Mouse (Mus musculus) neural tube, embryonic 13.5 days (tissue): Measurements from ENCODE around the gene Itgb5. TPM values are rescaled to one million over a fixed set of nuclear protein-coding genes. Genes with fewer than 3 reads are reported as not detected.

Experiments used
- ATAC-seq: fragments of 200-750 bp; cut with Nextera tagmentation; 2 replicates; pipeline ENCODE4 v1.8.0; 2017; ENCODE audit warnings: low read depth, mild to moderate bottlenecking, moderate TSS enrichment, moderate library complexity
- H3K27ac ChIP-seq: fragments of 300-500 bp; sonication (generic); replicated peaks from 2 replicates; pipeline ENCODE4 v1.5.1; 2015; ENCODE audit warnings: moderate library complexity, mild to moderate bottlenecking, inconsistent platforms
- H3K27me3 ChIP-seq: fragments of 300-500 bp; sonication (generic); 2 replicates; pipeline ENCODE4 v1.6.1; 2015; ENCODE audit warnings: mild to moderate bottlenecking, inconsistent platforms
- H3K36me3 ChIP-seq: fragments of 300-500 bp; sonication (generic); 2 replicates; pipeline ENCODE4 v1.6.1; 2015; ENCODE audit warnings: mild to moderate bottlenecking, inconsistent platforms
- H3K4me1 ChIP-seq: fragments of 300-500 bp; sonication (generic); replicated peaks from 2 replicates; pipeline ENCODE4 v1.6.1; 2015; ENCODE audit warnings: inconsistent platforms
- H3K4me2 ChIP-seq: fragments of 300-500 bp; sonication (generic); 2 replicates; pipeline ENCODE4 v1.6.1; 2015; ENCODE audit warnings: inconsistent platforms, mild to moderate bottlenecking, moderate library complexity
- H3K4me3 ChIP-seq: fragments of 300-500 bp; sonication (generic); 2 replicates; pipeline ENCODE4 v1.5.1; 2015; ENCODE audit warnings: mild to moderate bottlenecking, inconsistent platforms
- H3K9ac ChIP-seq: fragments of 300-500 bp; sonication (generic); 2 replicates; pipeline ENCODE4 v1.6.1; 2015; ENCODE audit warnings: moderate library complexity, mild to moderate bottlenecking, inconsistent platforms
- H3K9me3 ChIP-seq: fragments of 300-500 bp; sonication (generic); 2 replicates; pipeline ENCODE4 v1.6.1; 2016; ENCODE audit warnings: inconsistent platforms
- WGBS: fragments of 180-500 bp; shearing (Covaris S2); methylation state at CpG from one replicate; pipeline ENCODE4 v1.1.7; 2015; 5-methylcytosine and 5-hydroxymethylcytosine counted together
- polyA plus RNA-seq: library from polyadenylated mRNA; unstranded; fragments of >200 nt; fragmentation: Nextera tagmentation; extraction: Ambion mirVana; gene quantifications from 2 replicates; pipeline ENCODE4 v1.2.1, GENCODE M21; 2015

Gene Itgb5
- polyA plus RNA-seq, 1 experiment from 2014 or later: 21.1 TPM

DNA sequence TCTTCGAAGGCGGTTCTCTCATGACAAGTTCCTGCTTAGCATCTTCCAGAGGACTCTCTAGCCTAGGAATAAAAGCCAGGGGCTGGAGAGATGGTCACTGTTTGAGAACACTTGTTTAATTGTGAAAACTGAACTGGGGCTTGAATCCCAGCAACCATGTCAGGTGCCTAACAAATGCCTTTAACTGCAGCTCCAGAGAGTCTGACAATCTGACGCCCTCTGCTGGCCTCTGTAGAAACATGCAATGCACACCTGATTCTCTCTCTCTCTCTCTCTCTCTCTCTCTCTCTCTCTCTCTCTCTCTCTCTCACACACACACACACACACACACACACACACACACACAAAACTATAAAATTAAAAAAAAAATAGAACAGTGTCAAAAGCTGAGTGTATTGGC, 19.5 kb upstream of the Itgb5 start:
- Histone ChIP-seq H3K27me3 (no peaks in the 10 kb centered on the region), H3K4me1 (no peaks in the 10 kb centered on the region), H3K36me3 (no peaks in the 10 kb centered on the region), H3K27ac (no peak overlapping the region), H3K4me3 (no peak overlapping the region), H3K9ac (no peak overlapping the region), H3K4me2 (no peak overlapping the region), H3K9me3 (no peaks in the 10 kb centered on the region; the same call in 1 of the 2 replicates)
- whole genome bisulfite sequencing: 64% methylated on average over 3 of the region's 3 CpGs
- no peak for ATAC-seq

DNA sequence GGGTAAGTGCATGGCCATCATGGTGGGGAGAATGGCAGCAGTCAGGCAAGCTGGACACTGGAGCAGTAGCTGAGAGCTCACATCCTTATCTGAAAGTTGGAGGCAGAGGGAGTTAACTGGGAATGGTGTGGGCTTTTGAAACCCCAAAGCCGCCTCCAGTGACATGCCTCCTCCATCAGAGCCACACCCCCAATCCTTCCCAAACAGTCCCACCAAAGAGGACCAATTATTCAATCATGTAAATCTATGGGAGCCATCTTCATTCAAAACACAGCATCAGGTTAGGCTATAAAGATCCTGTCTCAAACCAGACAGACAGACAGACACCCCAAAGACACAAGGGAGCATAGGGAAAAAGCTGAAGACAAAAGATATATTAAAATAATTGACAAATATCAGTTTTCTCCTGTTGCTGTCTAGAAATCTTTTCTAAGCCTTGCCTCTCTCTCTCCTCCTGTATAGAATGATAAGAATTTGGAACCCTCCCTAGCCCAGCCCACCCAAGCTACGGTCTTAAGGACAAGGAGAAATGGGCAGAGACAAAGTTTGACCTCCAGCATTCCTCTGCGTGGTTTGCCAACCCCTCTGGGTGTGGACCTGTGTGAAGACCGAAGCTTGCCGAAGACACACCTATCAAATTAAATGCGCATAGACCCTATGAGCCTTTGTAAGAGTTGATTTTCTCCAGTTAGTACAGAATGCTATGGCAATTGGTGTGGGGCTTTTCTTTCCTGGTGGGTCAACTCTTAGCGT, 10.9 kb upstream of the Itgb5 start:
- Histone ChIP-seq H3K4me3 (no peak overlapping the region), H3K9me3 (no peaks in the 10 kb centered on the region), H3K27me3 (peaks cover 7% of the 10 kb centered on the region; the same call in 1 of the 2 replicates), H3K4me2 (no peak overlapping the region), H3K27ac (no peak overlapping the region), H3K36me3 (no peaks in the 10 kb centered on the region), H3K9ac (no peak overlapping the region), H3K4me1 (no peaks in the 10 kb centered on the region)
- no peak for ATAC-seq
- 94% methylated on average over 7 of the region's 7 CpGs for WGBS

DNA sequence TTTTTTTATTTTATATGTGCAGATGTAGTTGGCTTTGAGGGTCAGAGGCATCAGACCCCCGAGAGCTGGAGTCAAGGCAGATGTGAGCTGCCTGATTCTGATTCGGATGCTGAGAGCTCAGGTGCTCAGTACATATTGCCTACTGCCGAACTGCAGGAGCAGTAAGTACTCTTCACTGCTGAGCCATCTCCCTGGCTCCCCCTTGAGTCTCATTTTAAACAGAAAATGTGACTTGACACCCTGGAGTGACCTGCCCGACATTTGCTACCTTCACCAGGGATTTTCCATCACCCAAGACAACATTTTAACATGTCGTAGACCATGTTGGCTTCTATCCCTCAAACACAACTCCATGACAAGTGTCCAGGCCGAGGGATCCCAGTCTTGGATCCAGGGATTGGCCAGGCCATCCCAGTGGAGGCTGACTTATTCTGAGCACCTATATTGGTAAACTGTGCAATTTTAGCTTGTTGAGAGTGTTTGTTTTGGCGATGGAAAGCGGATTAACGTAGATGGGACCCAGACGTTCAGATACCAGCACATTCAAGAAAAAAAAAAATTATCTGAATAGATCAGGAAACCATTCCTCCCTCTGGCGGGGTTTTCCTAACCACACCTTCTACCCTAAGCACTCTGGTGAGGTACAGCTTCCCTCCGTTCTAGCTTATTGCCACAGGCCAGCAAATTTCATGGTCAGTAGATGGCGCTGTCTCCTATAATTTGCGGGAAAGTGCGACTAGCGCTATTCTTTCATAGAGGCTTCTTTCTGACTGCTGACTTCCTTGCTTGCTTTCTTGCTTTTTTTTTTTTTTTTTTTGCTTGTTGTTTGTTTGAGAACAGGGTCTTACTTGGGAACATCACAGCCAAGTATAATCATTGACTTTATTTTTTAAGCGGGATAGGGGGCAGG, 8.9 kb upstream of the Itgb5 start:
- ATAC-seq: 0 out of 2 replicates have a peak, but pooled peaks have one; percentile 59
- no peak overlapping the region for H3K9ac ChIP-seq
- no peaks in the 10 kb centered on the region for H3K4me1 ChIP-seq
- H3K27ac ChIP-seq: no peak overlapping the region
- no peaks in the 10 kb centered on the region for H3K36me3 ChIP-seq
- peaks cover 7% of the 10 kb centered on the region; the same call in 1 of the 2 replicates for H3K27me3 ChIP-seq
- WGBS: 22% methylated on average over 17 of the region's 17 CpGs
- no peaks in the 10 kb centered on the region for H3K9me3 ChIP-seq
- H3K4me2 ChIP-seq: no peak overlapping the region
- no peak overlapping the region for H3K4me3 ChIP-seq

DNA sequence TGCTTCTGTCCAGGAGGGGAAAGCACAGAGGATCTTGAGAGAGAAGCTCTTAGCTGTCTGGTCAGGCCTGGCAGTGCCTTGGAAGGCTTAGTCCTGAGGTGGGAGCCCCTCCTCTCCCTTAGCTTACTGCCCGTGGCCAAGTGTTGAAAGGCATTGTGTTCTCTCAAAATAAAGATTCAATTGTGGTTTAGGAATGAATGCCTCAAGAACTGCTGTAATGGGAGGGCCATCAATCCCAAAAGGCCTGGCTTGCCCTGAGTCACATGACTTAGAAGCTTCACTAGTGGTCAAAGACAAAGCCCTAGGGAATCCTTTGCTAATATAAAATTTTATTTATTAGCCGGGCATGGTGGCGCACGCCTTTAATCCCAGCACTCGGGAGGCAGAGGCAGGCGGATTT, 4.9 kb upstream of the Itgb5 start:
- Histone ChIP-seq H3K9ac (no peak overlapping the region), H3K27me3 (peaks cover 27% of the 10 kb centered on the region), H3K4me2 (no peak overlapping the region), H3K4me1 (peaks cover 7% of the 10 kb centered on the region), H3K36me3 (no peaks in the 10 kb centered on the region), H3K27ac (no peak overlapping the region), H3K9me3 (no peaks in the 10 kb centered on the region), H3K4me3 (no peak overlapping the region)
- ATAC-seq: no peak
- WGBS: 74% methylated on average over 6 of the region's 6 CpGs

DNA sequence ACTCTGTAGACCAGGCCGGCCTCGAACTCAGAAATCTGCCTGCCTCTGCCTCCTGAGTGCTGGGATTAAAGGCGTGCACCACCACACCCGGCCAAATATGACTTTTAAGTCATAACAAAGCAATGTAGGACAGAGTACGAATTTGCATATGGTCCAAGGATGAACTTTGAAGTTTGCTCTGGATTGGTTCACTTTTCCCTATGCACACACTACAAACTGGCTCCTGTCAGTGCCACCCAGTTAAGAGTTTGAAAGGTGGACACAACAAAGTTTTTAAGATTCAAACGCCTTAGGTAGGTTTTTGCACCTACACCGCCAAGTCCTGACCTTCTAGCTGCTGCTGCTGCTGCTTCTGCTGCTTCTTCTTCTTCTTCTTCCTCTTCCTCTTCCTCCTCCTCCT, 969 bp upstream of the Itgb5 start:
- Histone ChIP-seq H3K36me3 (no peaks in the 10 kb centered on the region), H3K4me3 (no peak overlapping the region), H3K4me2 (no peak overlapping the region), H3K27me3 (peaks cover 58% of the 10 kb centered on the region), H3K4me1 (peaks cover 33% of the 10 kb centered on the region), H3K9me3 (no peaks in the 10 kb centered on the region), H3K9ac (no peak overlapping the region), H3K27ac (no peak overlapping the region)
- ATAC-seq: no peak
- WGBS: 90% methylated on average over 7 of the region's 7 CpGs

DNA sequence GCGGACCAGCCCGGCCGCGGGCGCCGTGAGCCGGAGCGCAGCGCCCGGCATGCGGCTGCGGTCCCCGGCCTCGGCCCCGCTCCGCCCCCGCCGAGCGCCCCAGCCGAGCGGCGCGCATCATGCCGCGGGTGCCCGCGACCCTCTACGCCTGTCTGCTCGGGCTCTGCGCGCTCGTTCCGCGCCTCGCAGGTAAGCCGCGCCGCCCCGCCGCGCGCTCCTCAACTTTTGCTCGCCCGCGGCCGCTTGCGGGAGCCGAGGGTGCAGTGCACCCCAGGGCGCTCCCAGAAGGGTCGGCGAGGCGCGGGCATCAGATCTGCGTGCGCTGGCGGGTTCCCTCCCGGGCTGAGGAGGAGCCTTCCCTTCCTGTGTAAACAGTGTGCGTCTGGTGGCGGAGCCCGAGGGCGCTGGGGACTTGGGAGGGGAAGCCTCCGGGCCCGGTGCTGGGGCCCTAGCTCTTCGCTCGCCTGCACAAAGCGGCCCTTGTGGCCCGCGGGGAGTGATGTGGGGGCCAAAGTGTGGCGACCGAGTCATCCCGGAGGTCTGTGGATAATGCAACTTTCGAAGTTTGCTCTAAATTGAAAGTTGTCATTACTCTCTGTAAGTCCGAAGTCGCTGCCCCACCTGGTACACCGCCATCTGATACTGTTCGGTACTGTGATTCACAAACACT, 512 bp downstream of the Itgb5 start:
- Histone ChIP-seq H3K9ac (peak overlapping the region; percentile 75), H3K9me3 (no peaks in the 10 kb centered on the region), H3K36me3 (no peaks in the 10 kb centered on the region), H3K4me3 (peak overlapping the region; percentile 68), H3K27ac (peak overlapping the region; percentile 65), H3K4me2 (peak overlapping the region; percentile 98), H3K27me3 (peaks cover 73% of the 10 kb centered on the region), H3K4me1 (peaks cover 42% of the 10 kb centered on the region)
- WGBS: under 1% methylated on average over 75 of the region's 76 CpGs
- peak; percentile 66 for ATAC-seq

DNA sequence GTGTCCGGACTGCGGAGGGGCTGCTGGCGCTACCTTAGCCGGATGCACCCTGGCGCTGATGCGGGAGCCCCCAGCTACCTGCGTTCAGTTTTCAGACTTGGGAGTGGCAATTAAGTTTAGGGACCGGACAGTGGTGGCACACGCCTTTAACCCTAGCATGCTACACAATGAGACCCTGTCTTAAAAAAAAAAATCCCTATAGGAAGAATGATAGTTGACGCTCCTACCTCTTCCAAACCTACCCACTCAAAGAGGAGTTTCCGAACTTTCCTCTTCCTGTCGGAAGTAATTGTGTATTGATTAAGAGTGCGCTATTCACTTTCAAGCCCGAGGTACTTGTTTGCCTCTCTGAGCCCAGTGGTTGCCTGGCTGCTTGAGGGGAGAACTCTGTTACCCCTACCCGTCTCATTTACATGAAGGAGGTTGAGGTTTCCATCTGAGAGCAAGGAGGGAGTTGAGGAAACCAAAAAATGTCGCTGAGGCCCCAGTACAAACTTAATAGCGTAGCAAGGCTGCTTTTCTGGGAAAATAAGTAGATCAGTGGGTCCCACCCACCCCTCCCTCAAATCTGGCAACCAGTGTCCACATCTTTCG, 1.1 kb downstream of the Itgb5 start:
- H3K9ac ChIP-seq: peak overlapping the region; percentile 75
- H3K4me3 ChIP-seq: peak overlapping the region; percentile 68
- no peaks in the 10 kb centered on the region for H3K36me3 ChIP-seq
- 2% methylated on average over 18 of the region's 18 CpGs for WGBS
- H3K27ac ChIP-seq: no peak overlapping the region
- peaks cover 42% of the 10 kb centered on the region for H3K4me1 ChIP-seq
- peak overlapping the region; percentile 98 for H3K4me2 ChIP-seq
- H3K27me3 ChIP-seq: peaks cover 79% of the 10 kb centered on the region
- H3K9me3 ChIP-seq: no peaks in the 10 kb centered on the region
- ATAC-seq: no peak

DNA sequence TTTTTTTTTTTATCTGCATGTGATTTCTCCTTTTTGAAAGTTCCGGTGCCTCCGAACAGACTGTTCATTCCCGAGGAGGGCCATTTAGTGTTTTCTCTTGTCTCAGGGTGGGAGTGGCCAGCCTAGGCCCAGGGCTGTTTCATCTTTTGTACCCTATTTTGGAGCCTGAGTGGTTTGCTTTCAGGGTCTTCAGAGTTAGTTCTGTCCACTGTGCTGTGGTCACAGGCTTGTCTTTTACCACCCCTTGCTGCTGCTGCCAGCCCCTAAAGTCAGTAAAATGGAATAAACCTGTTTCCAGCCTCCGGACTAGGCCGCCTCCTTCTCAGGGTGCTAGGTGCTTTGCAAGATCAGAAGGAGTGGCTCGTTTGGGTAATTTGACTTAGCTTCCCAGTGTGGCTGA, 2.6 kb downstream of the Itgb5 start:
- Histone ChIP-seq H3K4me2 (no peak overlapping the region), H3K27me3 (peaks cover 86% of the 10 kb centered on the region), H3K4me3 (no peak overlapping the region), H3K9me3 (no peaks in the 10 kb centered on the region), H3K27ac (peak overlapping the region; percentile 35; the same call in 1 of the 2 replicates), H3K36me3 (no peaks in the 10 kb centered on the region), H3K9ac (no peak overlapping the region), H3K4me1 (peaks cover 42% of the 10 kb centered on the region)
- 34% methylated on average over 6 of the region's 6 CpGs for WGBS
- no peak for ATAC-seq

DNA sequence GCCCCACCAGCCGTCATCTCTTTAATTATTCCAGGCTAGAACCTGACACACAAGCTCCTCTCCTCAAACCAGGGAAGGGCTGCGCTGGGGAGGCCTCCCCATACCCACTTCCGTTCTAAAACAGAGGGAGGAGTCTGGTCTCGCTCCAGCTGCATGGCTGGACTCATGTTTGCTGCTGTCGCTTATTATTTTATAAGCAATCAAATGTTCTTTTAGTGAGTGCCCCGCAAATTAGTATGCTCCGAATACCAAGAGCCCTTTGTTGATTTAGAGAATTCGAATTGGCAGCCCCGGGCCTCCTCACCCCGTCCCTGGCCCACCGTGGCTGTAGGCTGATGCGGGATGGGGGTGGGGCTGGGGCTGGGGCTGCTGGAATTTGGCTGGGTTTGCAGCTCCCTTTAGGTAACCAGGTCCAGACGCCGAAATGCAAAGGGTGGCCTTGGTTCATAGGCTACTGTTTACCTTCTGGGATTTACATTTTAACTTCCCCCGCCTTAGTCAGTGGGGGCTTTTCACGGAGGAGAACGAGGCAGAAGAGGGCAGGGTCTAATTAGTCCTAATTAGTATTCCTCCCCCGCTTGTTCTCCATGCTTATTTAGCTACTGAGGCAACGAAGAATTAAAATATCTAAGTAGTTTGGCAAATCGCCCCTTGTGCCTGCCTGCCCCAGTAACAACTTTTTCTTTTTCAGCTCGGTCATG, 3.4 kb downstream of the Itgb5 start:
- peak; percentile 46; the same call in 1 of the 2 replicates for ATAC-seq
- H3K4me3 ChIP-seq: peak overlapping the region; percentile 19
- H3K9ac ChIP-seq: peak overlapping the region; percentile 6; the same call in 1 of the 2 replicates
- peaks cover 83% of the 10 kb centered on the region for H3K27me3 ChIP-seq
- no peaks in the 10 kb centered on the region for H3K36me3 ChIP-seq
- 2% methylated on average over 21 of the region's 21 CpGs for WGBS
- H3K4me1 ChIP-seq: peaks cover 42% of the 10 kb centered on the region
- no peaks in the 10 kb centered on the region for H3K9me3 ChIP-seq
- peak overlapping the region; percentile 35 for H3K27ac ChIP-seq
- peak overlapping the region; percentile 54 for H3K4me2 ChIP-seq

DNA sequence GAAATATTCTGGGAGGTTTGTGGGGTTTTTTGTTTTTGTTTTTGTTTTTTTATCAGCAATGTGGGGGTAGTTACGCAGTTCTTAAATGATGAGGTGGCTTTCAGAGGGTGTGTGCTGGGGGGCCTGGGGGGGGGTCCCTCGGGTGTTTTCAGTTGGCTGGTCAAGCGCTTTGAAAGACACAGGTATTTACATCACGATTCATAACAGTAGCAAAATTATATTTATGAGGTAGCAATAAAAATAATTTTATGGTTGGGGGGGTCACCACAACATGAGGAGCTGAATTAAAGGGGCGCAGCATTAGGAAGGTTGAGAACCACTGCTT, 3.9 kb downstream of the Itgb5 start:
- Histone ChIP-seq H3K27me3 (peaks cover 78% of the 10 kb centered on the region), H3K4me1 (peaks cover 42% of the 10 kb centered on the region), H3K36me3 (no peaks in the 10 kb centered on the region), H3K4me3 (peak overlapping the region; percentile 19), H3K4me2 (peak overlapping the region; percentile 54), H3K9ac (peak overlapping the region; percentile 56; the same call in 1 of the 2 replicates), H3K27ac (peak overlapping the region; percentile 35; the same call in 1 of the 2 replicates), H3K9me3 (no peaks in the 10 kb centered on the region)
- WGBS: 7% methylated on average over 5 of the region's 5 CpGs
- no peak for ATAC-seq
